Mouse (Mus musculus): ENCODE data around the gene Melk. TPM values are rescaled to one million over a fixed set of nuclear protein-coding genes. Genes with fewer than 3 reads are reported as not detected.

The Melk gene
- 1 to 10 TPM in 2 of 4 experiments, under 1 TPM in 2; 0.35 to 1.5 (median 0.81) TPM for total RNA-seq (2022)

DNA sequence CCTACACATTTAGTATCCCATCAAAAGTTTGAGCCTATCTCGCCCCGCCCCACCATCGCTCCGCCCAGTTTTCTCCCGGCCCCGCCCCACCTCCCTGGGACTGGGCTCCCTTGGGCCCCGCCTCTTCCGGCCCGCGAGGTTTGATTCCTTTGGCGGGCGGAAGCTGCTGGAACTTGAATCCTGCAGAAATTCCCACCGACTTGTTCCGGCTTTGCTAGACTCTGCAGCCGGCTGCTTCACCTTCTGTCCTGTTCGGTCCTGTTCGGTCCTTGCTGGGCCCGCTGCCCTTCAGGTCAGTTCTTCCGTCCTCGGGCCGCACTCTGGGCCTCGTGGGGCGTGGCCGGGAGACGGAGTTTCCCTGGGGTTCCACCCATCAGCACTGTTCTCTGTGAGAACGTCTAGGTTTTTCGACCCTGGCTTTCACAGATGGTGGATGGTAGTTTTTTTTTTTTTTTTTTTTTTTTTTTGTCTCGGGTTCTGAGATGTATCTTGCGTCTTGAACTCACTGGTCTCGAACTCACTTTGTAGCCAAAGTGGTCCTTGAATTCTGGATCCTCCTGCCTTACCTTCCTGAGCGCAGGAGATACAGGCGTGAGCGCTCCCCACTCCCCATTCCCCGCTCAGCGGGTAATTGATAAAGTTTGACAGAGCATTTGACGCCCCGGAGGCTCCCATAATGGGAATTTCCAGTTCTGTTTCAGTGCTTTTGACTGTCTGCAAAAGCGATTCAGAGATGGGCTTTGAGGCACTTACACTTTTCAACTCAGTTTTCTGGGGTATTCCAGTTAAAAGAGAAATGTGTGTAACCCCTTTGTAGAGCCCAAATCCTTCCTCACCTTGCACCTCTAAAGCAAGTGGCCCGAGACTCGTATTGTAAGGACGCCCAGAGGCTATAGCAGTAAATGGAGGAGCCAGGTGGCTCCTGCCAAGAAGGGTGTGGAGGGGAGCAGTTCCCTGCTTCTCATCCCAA lies at the start of gene Melk:
TSS of gene Melk (plus strand) at position 96 of the 970 bp plus-strand sequence.
- peak; percentile 53 for DNase-seq

DNA sequence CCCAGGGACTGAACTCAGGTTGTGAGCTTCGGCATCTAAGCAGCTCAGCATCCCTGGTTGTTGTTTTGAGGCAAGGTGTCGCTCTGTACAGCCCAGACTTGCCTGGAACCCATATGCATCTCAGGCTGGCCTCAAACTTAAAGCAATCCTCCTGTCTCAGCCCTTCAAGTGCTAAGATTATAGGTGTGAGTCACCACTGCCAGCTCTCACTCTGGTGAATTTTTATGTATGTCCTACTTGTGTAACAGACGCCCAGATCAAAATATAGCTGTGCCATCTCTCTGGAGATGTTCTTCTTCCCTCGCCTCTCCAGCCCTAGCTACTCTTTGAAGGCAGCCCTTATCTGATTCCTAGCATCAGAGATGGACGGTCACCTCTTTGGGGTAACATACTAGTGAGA lies 49.2 kb upstream of the Melk start:
- DNase-seq: no peak

DNA sequence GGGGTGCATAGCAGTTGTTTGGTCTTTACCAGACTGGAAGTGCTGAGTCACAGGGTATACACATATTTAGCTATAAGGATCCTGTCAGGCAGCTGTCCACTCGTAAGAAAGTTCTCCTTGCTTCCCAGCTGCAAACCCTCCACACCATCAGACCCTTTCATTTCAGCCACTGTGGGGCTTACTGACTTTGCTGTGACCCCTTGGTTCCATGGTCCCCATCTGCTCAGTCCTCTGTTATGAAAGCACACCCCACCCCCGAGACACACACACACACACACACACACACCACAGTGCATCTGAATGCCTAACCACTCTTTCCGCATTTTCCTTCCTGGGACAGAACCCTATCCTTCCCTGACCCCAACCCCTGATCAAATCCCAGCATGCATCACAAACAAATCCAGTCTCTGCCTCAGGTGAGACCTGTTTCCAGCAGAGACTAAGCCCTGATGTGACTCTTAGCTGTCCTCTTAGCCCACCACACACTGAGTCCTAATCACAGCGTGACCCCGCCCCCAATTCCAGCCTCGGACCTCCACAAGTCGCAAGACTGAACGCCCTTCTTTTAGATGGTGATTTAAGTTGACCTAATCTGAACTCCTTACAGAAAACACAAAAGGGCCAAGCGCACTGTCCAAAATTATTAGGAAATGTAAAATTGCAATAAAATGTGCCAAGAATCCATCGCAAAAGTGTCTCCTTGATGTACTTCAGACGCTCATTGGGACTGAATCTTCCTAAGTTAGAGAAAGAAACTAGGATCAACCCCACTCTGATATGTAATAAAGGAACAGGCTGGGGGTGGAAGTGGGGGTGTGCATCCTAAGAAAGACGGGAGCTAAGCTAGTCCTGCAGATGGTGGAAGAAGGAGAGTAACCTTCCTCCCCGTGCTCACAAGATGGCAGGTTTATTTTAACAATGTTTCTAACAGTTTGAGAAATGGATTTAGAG lies 48.4 kb upstream of the Melk start:
- no peak for DNase-seq

DNA sequence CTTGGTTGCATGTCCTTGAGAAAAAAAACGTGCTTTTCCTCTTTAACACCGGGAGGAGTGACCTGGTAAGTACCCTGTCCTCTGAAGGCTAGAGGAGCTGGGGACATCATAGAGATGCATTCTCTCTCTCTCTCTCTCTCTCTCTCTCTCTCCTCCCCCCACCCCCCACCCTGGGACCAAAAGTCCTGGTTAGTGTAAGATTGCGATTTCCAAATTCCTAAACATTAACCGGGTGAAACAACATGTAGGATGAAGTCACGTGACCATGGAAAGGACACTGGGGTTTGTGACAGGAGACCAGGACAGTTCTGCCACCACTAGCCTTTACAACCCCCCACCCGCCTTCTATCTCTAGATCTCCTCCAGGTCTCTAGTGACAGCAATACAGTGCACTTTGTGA lies 47.5 kb upstream of the Melk start:
- DNase-seq: no peak

DNA sequence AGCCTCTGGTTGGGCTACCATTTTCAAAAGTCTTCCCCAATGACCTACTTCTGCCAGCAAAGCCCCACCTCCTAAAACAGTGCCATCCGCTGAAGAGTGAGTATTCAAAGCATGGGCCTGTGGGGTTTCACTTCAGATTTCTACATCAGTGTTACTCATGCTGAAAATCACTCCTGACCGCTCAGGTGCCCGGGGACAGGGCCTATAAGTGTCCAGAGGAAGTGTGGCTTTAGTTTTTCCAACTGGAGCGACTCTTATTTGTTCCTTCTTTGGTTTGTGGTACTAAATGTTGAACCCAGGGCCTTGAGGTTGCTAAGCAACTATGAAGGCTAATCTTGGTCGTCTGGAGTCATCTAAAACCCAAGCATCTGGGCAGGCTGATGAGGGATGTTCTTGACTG lies 46.1 kb upstream of the Melk start:
- no peak for DNase-seq

DNA sequence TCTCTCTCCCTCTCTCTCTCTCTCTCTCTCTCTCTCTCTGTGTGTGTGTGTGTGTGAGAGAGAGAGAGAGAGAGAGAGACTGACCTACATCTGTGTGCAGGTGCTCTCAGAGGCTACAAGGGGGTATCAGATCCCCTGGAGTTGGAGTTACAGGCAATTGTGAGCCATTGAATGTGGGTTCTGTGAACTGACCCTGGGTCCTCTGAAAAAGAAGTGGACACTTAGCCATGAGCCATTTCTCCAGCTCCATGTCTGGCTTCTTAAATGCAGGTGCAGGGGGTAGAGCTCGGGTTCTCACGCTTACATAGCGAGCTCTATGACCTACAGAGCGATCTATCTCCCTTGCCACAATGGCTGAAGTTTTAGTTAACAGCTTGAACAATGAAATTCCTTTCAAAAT lies 41.5 kb upstream of the Melk start:
- no peak for DNase-seq

DNA sequence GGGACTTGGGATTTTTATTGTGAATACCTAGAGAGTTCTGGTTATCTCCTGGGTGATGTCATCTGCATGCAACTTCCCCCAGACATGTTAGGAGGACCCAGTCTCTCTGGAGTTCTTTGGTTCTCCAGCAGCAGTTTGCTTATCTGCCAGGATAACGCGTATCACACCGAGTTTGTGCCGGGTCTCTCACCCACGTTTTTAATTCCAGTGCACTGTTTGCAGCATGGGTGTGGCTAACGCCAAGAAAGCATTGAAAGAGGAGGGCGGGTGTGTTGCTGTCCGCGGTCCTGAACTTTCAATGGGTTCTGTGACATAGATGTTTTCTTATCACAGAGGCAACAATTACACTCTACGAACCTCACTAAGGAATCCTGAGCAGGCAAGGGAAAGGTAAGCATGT lies 40.4 kb upstream of the Melk start:
- DNase-seq: peak; percentile 8

DNA sequence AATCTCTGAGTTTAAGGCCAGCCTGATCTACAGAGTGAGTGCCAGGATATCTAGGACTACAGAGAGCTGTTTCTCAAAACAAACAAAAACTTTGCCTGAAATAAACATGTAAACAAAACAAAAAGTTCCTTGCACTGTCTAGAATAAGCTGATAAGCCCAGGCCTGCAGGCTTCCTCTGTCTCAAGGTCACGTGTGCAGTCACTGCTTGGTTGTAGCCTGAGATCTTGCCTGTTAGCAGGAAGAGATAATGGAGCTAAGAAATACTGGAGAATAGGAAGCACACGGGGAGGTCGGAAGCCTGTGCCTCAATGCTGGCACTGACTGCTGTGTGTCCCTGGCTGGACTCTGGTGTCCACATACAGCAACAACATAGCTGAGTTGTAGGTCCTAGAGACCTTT lies 35.2 kb upstream of the Melk start:
- DNase-seq: no peak

DNA sequence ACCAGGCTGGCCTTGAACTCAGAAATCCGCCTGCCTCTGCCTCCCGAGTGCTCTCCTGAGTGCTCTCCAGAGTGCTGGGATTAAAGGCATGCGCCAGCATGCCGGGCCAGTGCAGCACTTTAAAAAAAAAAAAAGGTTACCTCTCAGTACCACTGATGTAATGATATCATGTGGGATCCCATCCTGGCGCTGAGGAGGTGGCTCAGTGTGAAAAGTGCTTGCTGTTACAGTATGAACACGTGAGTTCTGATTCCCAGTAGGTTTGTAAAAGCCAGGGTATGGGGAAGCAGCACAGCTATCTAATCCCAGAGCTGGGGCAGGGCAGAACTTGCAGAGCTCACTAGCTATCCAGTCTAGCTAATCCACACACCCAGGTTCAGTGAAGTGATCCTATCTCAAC lies 33.2 kb upstream of the Melk start:
- DNase-seq: no peak

DNA sequence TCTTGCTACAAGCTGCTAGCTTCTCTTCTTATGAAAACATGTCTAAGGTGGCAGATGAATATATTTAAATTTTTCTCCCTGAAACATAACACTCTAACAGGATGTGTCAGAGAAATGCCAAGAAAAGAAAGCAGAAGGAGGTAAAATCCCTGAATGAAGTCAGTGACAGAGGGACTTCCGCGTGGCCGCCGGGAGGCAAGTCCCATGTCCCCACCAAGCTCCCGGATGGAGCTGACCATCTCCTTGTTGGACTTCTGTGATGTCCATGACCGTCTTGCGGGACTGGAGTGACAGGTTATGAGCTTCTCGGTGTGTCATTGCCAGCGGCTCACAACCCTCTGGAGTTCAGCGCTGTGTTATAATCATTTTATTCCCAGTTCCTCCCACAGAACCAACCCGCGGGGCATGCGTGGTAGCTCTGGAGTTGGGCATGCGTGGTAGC lies 31.3 kb upstream of the Melk start:
- no peak for DNase-seq

DNA sequence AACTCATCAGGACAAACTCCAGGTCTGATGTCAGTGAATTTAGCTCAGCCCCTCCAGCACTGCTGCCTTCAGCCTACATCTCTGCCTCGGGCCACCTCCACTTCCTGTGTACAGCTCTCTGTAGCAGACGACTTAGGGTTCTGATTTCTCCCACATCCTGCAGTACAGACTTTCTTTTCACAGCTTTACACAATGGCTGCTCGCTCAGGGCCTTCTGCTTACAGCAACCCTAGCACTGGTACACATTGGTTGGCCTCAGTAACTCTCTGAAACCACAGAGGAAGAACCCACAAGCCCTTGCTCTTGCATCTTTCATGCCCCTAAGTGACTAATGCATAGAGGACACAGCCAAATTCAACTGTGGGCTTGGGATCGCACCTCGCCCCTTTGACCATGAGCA lies 29.5 kb upstream of the Melk start:
- no peak for DNase-seq

DNA sequence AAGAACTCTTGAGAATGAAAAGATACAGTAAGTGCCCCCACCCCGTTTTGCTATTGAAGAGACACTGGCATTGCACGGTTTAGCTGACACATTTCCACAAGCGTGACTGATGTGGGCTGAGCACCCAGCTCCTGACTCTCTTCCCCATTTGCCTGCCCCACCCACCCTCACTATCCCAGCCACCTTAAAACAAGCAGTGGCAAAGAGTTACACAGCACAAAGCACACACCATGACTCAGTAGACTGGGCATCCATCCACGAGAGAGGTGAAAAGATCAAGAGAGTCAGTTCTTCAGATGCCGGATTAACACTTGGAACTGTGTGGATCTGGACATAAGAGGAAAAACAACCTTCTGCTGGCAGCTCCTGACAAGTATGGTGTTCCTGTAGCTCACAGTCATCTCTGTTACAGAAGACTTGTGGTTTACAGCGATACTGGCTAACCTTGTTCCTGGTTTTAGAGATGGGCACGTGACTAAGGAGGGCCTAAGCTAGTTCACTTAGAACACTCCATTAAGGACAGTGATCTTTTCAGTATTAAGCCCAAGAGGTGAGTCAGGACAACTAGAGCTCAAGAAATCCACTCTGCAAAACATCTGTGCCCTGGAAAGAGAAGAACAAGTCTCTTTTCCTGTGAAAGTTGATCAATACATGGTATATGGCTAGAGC lies 18.9 kb upstream of the Melk start:
- DNase-seq: no peak

DNA sequence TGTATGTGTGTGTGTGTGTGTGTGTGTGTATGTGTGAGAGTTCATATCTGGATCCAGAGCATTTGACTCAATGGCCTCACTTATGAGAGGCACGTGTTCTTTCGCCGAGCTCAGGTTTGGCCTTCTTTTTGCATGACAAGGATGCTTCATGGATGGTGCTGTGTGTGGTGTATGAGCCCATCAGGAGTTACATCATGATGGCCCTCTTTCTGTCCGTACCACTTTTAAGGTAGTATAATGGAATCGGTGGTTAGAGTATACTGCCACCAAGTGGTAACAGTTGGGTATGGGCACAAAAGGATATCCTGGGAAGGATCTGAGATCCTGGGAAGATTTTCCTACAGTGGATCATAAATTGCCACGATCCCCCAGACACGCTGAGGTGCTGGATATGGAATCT lies 8.1 kb upstream of the Melk start:
- peak; percentile 10 for DNase-seq

DNA sequence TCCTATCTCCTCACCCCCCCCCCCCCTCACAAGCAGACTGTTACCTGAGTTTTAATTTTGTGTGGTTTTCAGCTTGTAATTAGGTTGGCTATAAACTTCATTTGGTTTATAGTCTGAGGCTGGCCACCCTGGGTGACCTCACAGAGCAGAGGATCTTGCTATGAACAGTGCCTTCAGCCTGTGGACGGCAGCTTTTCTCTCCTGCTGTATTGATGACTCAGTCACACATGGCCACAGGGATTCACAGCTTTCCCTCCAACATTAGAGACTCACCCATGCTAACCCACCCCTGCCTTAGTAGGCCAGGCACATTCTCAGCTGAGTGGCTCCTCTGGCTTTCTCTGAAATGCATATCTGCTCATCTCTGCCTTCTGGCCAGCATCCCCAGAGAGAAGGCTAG lies 4.8 kb upstream of the Melk start:
- no peak for DNase-seq

DNA sequence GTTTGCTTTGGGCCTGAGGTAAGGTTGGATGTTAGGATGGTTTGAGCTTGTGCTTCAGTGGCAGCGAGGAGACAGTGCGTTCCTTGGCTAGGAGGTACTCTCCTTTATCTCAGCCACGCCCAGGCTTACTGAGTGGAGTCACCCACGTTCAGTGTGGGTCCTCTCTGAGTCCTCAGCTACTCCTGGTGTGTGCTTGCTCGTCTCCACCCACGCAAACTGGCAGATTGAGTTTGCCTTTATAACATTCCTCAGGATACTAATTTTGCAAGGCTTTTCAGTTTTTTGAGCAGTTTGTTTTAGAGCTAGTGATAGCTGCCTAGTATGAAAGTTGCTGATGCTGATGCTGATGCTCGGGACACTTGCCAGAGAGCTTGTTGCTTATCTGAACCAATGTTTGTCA lies 5.9 kb downstream of the Melk start:
- DNase-seq: no peak

DNA sequence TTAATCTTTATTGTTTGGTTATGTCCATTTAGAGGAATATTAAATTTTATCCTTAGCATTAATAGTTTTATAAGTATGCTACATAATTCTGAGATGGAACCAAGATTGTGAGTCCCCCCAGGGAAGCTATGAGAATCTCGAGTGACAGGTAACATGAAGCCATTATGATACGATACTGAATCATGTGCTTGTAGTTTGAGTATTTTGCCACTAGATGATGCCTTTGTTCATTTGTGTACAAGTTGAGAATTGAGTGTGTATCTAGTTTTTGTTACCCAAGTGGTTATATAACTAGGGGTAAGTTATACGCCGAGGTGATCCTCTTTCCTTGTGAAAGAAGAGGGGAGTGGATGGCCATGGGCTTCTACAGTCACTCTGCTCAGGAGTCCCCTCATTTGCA lies 9.8 kb downstream of the Melk start:
- no peak for DNase-seq

DNA sequence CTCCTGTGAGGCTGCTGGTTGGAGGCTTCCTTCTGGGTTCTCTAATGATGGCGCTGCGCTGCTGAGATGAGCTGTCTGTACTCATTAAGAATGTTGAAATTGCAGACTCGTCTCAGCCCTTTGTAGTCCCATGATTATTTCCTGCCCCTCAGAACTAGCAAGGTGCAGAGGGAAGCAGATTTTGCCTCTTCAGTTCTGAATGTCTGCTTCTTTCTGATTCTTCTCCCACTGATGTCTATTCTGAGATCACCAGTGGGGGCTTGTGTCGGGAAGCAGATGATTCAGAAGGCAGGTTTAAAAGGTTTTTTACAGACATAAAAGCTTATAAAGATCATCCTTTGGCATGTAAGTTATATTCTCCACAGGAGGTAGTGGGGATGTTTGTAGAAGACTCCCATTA lies 10.2 kb downstream of the Melk start:
- DNase-seq: no peak

DNA sequence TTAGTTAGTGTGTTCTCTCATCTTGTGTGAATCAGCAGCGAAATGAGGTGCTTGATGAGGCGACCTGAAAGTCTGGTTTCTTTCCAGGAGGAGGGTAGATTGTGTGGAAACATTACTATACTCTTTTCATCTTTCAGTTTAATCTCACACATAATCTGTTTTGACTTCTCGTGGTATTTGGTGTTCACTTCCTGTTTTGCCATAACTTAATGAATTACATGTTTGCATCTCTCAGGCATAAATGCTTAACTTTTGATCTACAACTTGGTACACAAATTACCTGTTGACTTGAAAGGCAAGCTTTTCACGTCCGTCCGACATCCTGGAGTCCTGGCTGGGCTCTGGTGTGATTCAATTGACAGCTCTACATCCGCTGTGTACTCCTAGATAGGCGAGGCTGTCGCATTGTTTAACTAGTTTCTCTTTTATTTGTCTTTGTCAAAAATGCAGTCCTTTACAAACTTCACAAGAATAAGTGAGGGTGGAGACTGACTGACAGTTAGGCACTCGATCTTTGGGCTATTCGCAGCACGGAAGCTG lies 15.7 kb downstream of the Melk start:
- DNase-seq: no peak

DNA sequence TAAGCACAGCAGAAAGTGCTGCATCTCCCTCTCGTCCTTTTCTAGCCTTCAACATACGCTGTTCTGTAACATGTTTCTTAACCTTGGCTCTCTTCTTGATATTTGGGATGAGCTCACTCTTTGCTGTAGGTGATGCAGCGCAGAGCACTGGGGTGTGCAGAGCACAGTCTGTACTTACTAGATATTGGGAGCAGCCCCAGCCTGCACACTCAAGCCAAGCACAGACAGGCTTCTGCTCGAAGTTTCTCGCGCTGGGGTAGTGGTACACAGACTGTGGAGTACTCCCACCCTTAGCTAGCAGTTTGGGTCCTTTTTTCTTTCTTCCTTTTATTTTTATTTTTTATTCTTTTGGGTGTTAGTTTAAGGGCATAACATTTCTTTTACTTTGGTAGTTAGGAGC lies 19.8 kb downstream of the Melk start:
- no peak for DNase-seq

DNA sequence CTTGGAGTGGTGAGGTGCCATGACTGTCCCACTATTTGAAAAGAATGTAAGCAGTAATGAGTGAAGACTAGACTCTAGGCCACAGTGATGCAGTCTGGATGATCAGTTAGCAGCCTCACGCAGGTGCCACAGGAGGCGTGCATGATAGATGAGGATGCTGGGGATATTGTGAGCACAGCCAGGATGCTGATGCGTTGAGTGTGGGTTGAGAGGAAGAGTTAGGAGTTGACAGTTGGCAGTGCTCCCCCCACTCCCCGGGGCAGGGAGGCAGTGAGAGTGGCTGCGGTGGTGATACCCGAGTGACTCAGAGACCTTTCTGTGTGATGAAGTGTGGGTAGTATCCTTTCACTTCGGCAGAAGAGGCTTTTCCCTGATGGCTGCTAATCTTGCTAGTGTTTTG lies 21.4 kb downstream of the Melk start:
- DNase-seq: no peak

DNA sequence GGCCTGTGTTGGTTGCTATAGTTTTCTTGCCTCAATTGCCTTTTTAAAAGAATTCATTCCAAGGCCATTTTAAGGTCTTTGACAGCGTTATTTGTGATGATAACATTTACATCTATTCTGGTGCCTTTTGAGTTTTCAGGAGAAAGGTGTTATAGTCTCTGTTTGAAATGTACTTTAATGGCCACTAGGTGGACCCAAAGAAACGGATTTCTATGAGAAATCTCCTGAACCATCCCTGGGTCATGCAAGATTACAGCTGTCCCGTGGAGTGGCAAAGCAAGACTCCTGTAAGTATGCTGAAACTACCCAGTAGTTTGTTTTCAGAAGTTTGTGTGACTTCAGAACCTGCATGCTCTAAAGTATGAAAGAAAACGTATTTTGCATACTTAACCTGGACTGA lies 24.8 kb downstream of the Melk start:
- no peak for DNase-seq

DNA sequence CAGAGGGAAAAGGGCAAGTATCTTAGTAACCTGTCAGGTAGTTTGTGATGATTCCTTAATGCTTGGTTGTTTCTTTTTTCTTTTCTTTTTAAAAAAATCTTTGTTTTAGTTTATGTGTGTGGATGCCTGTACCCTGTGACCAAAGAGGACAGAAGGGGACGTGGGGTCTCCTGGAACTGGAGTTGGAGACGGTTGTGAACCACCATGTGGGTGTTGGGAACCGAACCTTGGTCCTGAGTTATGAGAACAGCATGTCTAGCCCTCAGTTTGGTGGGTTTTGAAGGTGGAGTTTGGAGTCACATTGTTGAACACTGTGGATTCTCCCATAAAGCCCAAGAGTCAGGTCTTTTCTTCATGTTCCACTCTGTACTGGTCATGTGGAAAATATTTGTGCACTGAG lies 26.0 kb downstream of the Melk start:
- no peak for DNase-seq

DNA sequence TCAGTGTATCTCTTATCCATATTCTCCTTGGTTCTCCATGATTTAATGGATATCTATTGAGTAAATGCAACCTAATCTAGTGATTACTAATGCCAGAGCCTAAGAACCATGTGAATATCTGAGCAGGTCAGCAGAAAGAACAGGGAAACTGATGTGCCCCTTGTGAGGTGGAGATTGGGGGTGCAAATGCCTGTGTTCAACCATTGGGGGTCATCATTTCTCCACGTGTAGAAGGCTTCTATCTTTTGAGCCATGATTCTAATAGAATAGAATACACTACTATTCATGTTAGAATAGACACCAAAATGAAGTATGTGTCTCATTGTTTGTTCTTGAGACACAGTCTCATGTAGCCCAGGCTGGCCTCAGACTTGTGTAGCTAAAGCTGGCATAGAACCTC lies 27.3 kb downstream of the Melk start:
- DNase-seq: no peak
